Mouse (Mus musculus) thymus, postnatal 0 days (tissue): Measurements from ENCODE around the gene Rita1. TPM values are rescaled to one million over a fixed set of nuclear protein-coding genes. Genes with fewer than 3 reads are reported as not detected.

Experiments
- DNase-seq: peaks from one replicate; pipeline ENCODE4 v3.0.0-alpha.2; 2015; ENCODE audit warnings: low spot score
- polyA plus RNA-seq: library from polyadenylated mRNA; unstranded; fragments of >200 nt; fragmentation: Nextera tagmentation; extraction: Ambion mirVana; gene quantifications from 2 replicates; pipeline ENCODE4 v1.2.1, GENCODE M21; 2015

The Rita1 gene
- polyA plus RNA-seq, 1 experiment from 2014 or later, result 10.7 TPM

DNA sequence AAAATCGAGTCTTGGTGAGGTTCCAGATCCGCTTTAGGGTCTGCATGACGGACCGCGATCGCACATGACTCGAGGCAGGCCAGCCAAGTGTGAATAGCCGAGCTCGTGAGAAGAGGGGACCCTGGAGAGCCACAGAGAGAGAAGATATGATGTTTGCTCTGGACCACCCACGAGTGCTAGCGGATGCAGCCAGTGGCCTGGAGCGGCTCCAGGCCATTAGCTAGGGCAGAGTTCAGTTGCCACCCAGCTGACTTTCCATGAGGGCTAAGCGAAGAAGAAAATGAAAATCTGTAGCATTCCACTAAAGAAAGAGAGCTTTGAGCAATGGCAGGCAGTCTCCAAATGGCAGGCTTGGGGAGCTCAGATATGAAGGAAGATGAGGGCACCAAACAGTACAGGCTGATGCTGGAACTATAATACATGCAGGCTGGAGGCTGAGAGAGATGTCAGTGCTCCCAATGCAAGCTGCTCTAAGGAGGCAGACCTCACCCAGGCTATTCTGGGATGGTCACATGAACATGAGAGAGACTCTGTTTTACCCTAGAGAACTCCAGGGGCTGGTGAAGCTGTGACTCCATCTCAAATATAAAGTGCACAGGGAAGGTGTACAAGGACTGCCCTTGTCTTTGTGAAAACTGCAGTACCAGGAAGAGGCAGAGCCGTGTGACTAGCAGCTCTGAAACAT, 41.2 kb downstream of the Rita1 start:
- DNase-seq, result no peak

DNA sequence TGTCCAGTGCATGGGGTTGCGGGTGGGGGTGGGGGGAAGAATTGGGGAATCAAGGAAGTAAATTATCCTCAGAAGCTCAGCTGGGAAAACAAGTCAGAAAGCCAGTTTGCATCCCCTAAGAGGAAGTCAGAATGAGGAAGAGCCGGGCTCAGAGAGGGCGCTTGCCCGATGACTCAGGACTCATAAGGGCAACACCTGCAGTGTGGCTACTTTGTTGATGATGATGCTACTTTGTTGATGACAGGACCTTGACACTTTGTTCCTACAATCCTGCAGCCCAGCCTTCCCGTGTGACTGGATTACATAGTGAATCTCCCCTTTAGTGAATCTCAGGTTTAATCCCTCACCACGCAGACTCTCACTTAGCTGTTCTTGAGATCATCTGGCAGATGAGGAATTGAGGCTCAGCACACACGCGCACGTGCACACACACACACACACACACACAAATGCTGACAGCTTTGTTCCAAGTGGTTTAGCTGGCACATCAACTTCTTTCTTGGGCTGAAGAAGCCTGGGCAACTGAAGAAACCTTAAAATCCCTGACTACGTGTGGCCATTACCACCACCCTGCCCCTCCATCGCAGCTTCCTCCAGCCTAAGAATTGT, 42.0 kb downstream of the Rita1 start:
- no peak for DNase-seq

DNA sequence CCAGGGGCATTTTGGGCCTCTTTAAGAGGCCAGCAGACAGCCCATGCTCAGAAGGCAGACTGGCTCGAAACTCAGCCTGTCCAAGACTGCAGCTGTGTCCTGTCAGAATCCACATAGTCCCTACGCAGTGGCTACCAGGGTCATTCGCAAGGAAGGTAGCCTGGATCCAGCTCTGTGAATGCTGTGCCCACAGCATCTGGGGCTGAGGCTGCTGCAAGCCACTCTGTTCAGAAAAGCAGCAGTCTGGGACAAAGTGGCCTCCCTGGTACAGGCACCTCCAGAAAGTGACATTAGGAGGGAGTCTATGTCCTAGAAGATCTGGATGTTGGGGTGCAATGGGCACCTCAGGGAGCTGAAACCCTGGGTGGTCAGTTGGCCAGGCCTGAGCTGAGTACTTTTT, 42.6 kb downstream of the Rita1 start:
- no peak for DNase-seq

DNA sequence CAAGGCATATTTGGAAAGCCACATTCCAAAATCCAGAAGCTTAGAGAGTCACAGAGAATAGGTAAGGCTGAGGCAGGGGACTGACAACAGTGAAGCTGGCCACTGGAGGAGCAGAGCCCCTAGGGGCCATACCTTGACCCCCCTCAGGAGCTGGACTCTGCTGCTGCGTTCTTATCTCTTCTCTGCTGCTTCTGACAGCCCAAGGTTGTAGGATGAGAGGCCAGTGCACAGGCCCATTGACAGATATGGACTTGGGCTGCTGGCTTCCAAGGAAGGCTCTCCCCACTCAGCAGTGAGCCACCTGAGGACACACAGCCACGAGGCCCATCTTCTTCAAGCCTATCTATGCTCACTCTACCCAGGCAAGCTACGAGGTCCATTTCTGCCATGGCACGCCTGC, 43.4 kb downstream of the Rita1 start:
- DNase-seq, result no peak

DNA sequence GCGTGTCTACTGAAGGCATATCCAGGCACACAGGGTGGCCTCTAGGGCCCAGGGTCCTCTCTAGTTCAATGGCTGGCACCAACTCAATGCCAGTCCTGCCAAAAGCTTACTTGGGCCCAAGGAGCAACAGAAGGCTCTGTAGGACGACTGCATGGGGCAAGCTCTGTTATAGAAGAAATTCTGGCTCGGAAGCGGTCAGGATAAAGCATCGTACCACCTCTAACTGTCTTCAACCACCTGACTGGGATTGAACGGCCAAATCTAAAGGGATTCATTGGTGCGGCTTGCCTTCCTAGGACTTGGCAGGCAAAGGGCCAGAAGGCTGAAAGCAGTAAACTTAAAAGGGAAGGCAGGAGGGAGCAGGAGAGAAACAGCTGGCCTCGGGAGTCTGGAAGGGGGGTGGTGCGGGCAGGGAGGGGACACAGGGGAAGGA, 44.0 kb downstream of the Rita1 start:
- no peak for DNase-seq

DNA sequence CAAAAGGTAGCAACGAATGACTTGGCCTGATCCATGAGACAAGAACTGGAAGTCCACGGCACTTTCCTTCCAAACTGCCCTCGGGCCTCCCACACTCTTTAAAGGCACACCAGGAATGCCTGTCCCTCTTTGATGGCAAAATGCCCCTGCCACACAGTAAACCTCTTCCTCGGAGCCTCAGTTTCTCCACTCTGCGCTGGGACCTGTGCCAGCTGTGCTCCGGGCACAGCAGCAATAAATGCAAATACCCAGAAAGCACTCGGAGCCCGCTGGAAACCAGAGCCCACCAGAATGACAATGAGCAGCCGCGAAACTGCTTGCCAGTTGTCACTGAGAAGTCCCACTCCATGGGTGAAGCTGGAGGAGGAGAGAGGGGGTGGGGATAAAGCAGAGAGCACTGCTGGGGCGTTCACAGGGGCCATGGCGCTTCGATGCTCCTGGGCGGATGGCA, 44.6 kb downstream of the Rita1 start:
- no peak for DNase-seq

DNA sequence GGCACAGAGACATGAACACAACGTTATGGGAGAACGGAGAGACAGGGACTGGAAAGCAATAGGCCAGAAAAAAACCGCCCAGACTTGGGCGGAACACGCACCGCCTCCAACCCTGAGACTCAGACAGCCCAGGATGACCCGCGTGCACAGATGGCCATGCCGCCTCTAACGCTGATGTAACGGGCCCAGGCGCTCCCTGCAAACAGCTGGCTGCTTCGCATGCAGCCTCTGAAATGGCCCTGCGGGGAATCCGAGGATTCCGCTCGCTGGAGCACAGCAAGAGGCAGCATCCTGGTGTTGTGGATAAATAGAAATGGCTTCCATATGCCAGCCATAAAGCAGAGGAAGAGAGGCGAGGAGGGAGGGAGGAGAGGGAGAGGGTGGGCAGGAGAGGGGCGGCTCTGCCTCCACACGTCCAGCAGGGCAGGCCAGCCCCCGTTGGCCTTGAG, 45.1 kb downstream of the Rita1 start:
- DNase-seq, result no peak

DNA sequence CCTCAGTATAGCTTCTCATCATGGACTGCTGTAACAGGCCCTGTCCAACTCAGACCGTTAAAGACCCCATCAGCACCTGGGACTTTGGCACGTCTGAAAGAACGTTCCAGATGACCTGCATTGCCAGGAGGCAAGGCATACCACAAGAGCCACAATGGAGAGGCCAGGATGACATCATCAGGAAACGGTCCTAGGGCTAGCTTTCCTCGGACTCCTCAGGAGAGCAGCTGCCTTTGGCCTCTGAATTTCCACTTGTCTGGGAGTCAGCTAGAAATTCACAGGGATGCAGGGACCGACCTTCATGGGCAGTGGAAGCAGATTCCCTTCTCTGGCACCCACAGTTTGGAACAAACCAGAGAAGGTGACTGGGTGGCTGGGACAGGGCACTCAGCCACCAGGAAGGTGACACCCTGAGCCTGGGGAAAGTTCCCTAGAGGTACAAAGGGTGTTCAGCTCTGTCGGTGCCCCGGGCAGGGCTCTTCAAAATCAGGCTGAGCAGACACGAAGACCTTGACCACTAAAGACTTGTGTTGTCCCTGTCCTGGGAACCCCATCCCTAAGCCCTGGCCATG, 45.6 kb downstream of the Rita1 start:
- DNase-seq, result no peak

DNA sequence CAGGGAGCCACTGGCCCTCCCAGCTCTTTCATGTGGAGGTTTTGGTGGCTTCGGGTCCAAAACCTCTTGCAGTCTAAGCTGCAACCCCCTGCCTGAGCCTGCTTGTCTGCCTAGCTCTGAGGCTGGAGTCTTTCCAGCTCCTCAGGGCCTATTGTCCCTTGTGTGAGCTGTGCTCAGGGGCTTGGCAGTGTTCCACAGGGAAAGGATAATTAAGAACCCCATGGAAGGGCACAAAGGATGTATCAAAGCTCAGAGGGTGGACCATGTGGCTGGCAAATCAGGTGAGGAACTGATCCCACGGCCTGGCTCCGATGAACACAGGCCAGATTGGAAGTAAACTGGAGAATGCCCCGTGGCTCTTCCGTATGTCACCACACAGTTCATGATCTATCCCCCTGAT, 46.3 kb downstream of the Rita1 start:
- no peak for DNase-seq

DNA sequence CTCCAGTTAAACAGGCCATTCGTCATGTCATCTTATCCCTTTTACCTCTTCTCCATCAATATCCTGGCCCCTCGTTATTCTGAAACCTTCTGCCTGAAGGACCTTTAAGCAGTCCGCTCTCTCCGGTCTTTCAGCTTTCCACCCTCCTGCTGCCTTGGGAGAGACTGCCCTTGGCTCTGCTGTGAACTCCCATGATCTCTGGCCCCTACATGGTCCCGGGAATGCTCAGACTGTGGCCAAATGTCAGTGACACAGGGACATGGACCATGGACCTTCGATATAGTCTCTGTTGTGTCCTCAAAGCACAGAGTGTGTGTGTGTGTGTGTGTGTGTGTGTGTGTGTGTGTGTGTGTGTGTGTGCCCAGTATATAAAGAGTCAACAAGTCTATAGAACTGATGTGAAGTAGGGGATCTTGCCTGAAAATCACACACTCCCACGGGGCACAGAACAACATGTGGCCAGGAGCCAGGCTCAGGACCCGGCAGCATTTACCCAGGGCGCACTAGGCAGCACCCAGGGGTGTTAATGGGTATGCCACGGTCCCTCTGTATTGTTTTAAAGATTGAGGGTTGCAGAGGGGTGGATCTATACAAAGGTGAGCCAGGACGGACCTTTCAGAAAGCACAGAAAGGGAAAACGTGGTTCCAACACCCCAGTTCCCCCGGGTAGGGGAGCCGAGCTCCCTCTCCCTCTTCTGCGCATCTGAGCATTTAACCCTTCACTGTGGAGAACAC, 47.1 kb downstream of the Rita1 start:
- no peak for DNase-seq

DNA sequence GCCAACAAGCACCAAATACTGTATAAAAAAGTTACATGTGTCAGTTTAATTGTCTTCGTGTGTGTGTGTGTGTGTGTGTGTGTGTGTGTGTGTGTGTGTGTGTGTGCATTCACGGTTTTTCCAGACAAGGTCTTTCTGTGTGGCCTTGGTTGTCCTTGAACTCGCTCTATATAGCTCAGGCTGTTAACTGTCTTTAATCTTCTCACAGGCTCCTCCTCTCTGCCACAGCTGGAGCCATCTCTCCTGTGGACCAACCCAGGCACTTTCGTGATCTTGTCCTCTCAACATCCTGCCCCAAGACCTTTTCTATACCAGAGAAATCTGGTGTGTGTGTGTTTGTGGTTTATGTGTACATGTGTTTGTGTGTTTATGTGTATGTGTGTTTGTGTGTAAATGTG, 48.5 kb downstream of the Rita1 start:
- DNase-seq, result peak; percentile 47

DNA sequence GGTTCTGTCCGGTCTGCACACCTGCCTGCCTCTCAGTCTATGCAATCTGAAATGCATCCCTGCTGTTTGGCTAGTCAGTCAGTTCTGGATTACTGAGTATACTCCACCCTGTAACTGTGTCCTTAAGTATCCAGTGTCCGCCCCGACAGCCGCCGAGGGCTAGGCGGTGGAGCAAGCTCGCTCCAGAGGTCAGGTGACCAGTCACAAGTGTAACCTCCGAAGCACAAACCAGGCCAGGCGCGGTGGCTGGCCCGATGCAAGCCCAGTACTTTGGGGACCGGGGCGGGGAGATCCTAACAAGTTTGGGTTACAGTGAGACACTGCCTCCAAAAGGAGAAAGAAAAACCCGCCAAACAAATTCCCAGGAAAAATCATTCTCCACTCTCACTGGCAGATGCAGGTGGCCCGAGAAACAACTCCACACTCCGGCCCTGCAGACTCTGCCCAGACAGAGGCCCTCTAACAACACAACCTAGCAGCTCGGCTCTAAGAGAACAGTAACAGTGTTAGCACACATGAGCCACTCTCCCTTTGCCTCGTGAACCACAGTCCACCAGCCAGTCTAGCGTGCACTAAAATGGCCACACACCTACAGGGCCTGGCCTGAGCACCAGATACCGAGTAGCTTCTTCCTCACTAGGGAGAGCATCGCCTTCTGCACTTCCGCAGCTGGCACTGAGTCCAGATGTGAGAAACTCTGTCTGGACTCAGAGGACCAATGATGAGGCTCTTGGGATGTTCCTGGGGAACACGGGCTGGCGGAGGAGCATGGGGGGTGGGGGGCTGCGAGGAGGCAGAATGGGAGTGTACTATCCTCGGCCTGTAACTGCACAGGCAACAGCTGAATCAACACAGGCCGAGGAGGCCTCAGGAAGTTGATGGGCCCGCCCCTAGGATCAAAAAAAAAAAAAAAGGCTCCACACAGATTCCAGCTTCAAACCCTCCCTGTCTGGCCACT, 49.2 kb downstream of the Rita1 start:
- DNase-seq, result peak; percentile 11

DNA sequence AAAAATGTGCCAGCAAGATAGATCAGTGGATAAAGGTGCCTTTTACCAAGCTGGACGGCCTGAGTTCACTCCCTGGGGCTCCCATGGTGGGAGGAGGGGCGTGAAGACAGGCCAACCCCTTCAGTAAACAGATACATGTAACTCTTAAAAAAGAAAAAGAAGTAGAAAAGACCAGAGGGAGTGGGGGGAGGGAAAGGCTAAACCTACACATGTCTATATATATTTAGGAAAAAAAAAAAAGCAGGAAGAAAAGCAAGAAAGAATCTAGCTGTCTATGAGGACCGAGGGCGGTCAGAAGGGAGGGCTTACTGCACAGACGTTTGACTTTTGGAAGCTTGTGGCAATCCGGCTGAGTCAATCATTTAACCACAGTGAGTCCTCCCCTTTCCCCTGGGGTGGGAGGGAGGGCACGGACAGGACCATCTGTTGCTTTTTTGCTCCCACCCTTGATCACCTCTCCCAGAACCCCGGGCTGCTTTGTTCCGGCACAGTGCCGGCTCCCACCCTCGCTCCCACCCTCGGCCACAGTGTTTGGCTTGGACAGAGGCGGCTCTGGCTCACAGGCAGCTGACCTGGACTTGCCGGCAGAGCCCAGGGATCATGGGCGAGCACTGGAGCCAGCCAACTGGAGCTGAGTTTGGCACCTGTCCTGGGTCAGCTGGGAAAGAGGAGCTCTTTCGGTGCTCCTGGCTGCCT, 51.6 kb downstream of the Rita1 start:
- peak; percentile 36 for DNase-seq

DNA sequence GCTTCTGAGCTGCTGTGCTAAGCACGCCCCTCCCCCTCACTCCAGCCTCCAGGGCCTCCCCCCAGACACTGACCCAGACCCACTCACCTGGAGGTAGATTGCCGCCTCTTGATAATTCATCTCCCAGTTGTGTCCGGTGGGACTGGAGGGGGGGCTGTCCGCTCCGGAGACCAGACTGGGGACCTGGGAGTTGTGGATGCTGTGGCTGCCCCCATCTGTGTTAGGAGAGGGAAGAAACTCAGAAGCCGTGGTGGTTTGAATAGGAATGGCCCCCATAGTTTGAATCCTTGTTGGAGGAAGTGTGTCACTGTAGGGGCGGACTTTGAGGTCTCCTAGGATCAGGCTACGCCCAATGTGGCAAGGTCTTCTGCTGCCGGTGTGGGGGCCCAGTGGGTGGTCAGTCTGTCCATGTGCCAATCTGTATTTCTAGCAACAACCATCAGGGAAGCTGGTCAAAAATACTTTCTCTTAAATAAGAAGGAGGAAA, 52.2 kb downstream of the Rita1 start:
- DNase-seq, result no peak

DNA sequence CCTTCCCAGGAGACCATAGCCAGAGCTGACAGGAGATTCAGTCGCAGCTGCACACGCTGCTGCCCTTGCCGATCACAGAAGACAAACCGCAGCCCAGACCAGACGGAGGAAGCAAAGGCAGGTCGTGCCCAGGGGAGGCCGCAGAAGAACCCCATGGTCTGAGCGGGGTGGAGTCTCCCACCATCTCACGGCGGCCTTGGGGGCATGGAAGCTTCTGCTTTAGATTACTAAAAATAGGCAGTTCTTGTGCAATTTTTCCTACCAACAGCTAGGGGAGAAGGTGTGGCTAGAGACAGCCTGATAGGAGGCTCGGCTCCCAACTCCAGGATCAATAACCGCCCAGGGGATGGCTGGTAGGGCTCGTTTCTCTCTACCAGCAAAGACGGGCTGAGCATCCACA, 53.6 kb downstream of the Rita1 start:
- peak; percentile 21 for DNase-seq

DNA sequence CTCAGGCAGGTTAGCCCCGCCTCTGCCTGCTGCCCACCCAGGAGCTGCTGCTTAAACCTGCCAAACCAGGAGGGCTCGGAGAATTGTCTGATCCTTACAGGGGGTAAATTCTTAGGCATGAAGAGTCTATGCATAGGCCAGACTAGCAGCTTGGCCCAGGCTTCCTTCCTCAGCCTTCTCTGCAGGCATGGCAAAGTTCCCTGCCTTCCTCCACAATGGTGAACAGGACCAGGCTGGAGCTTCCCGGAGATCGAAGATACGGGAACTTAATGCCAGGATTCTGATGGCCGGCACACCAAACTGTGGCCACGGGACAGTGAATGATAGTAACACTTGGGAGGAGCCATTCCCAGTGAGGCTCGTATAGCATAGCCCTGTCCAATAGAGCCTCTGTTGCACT, 54.3 kb downstream of the Rita1 start:
- DNase-seq, result no peak

DNA sequence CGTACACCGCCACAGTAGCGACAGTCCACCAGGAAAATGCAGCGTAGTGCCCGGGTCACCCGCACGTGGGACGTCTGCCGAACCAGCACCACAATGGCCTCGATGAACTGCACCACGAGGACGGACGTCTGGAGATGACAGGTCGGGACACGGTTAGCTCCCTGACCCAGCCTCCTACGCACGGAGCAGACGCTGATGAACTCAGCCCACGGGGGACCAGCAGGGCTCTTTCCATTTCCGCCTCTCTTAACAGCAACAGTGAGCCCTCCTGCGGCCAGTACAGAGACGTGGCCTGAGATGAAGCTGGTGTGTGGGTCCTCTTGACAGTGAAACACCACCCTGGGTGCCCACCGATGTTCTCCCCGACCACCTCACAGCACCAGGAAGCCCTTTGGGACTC, 56.5 kb downstream of the Rita1 start:
- no peak for DNase-seq

DNA sequence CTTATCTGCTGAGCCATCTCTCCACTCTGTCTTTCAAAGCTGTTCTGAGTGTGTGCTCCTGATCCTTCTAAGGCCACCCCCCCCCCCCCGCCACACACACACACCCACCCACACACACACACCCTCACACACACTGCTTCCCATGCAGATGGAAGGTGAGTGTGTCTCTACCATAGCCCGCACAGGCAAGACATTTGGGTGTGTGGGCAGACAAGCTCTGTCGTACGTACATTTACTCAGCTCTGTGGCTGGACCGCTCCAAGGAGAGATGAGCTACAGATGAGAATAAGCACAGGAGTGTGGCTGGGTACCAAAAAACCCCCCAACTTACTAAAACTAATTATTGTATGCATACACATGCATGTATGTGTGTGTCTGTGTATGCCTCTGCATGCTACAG, 61.7 kb downstream of the Rita1 start:
- DNase-seq, result no peak

DNA sequence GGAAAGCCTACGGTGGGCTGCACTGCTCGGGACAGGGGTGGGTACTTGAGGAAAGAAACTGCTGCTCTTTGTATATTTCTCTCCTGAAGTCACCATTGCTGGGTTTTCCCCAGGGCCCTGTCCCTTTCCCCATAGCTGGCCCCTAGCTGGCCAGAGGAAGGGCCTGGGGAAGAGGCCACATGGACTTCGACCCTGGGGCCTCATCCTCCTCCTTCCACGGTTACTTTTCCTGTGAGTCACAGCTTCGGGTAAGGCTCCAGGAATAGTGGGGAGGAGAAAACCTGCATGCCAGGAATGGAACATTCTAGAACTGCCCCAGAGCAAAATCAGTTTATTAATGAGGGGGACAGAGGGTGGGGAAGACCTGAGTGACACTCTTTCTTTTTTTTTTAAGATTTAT, 62.3 kb downstream of the Rita1 start:
- DNase-seq, result no peak

DNA sequence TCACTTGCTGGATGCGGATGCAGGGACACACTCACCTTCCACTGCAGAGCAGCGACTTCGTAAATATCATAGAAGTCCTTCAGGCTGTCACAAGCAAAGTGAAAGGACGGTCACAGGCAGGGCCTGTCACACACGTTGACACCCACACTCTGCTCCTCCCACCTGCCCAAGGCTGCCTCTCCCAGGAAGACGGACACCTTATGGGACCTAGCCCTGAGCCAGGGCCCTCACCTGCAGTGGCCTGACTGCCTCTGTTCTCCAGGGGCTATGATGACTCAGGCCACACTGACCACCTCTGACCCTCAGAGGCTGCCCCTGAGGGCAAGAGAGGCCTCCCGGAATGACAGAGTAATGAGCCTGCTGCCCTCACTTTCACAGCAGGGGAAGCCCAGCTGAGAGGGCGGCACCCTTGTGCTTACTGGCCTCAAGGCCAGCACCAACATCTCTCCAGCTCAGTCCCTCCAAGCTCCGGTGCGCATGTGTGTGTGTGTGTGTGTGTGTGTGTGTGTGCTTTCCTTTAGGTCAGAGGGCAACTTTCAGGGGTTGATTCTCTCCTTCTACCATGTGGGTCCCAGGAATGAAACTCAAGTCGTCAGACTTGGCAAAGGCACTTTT, 64.0 kb downstream of the Rita1 start:
- DNase-seq, result no peak
